Mouse (Mus musculus) intestine, embryonic 15.5 days (tissue): ENCODE measurements around the gene Slc2a10. TPM values are rescaled to one million over a fixed set of nuclear protein-coding genes. Genes with fewer than 3 reads are reported as not detected.

Experiments
- ATAC-seq: fragments of 200-750 bp; cut with Nextera tagmentation; 2 replicates; pipeline ENCODE4 v1.8.0; 2017; ENCODE audit warnings: moderate TSS enrichment, moderate library complexity
- H3K27ac ChIP-seq: fragments of 300-500 bp; sonication (generic); 2 replicates; pipeline ENCODE4 v1.5.1; 2015; ENCODE audit warnings: mild to moderate bottlenecking, inconsistent platforms
- H3K27me3 ChIP-seq: fragments of 300-500 bp; sonication (generic); replicated peaks from 2 replicates; pipeline ENCODE4 v1.6.1; 2015; ENCODE audit warnings: inconsistent platforms
- H3K36me3 ChIP-seq: fragments of 300-500 bp; sonication (generic); 2 replicates; pipeline ENCODE4 v1.6.1; 2015; ENCODE audit warnings: inconsistent platforms
- H3K4me1 ChIP-seq: fragments of 300-500 bp; sonication (generic); replicated peaks from 2 replicates; pipeline ENCODE4 v1.6.1; 2015; ENCODE audit warnings: inconsistent platforms
- H3K4me2 ChIP-seq: fragments of 300-500 bp; sonication (generic); replicated peaks from 2 replicates; pipeline ENCODE4 v1.6.1; 2015; ENCODE audit warnings: mild to moderate bottlenecking, inconsistent platforms
- H3K4me3 ChIP-seq: fragments of 300-500 bp; sonication (generic); replicated peaks from 2 replicates; pipeline ENCODE4 v1.5.1; 2015; ENCODE audit warnings: inconsistent platforms
- H3K9ac ChIP-seq: fragments of 300-500 bp; sonication (generic); 2 replicates; pipeline ENCODE4 v1.6.1; 2015; ENCODE audit warnings: inconsistent platforms
- H3K9me3 ChIP-seq: fragments of 300-500 bp; sonication (generic); 2 replicates; pipeline ENCODE4 v1.6.1; 2016; ENCODE audit warnings: inconsistent platforms
- WGBS: fragments of 180-500 bp; shearing (Covaris S2); methylation state at CpG from one replicate; pipeline ENCODE4 v1.1.7; 2015; 5-methylcytosine and 5-hydroxymethylcytosine counted together
- polyA plus RNA-seq: library from polyadenylated mRNA; unstranded; fragments of >200 nt; fragmentation: Nextera tagmentation; extraction: Ambion mirVana; gene quantifications from 2 replicates; pipeline ENCODE4 v1.2.1, GENCODE M21; 2015

Slc2a10 gene
- polyA plus RNA-seq, 1 experiment from 2014 or later, result 4.7 TPM

DNA sequence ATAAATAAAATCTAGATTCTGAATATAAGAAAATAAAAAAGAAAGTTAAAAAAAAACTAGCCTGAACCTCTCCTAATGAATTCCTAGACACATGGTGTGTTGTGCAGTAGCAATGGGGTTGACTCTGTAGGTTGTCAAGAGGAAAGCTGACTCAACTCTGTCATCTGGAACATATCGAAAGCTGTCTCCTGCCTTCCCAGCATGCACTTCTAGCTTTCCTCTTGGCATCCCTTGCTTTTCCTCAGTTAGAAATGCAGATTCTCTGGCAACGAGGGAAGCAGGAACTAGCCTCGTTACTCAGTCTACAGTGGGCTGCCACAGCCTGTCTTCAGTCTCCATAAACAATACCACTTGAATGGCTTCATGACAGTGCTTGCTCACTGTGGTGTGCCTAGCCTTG lies 17.8 kb upstream of the Slc2a10 start:
- Histone ChIP-seq H3K4me2 (no peak overlapping the region), H3K27ac (no peak overlapping the region), H3K36me3 (peaks cover 14% of the 10 kb centered on the region; the same call in 1 of the 2 replicates), H3K4me1 (0 out of 2 replicates have a peak, but pooled peaks cover 5% of the 10 kb centered on the region), H3K9me3 (no peaks in the 10 kb centered on the region), H3K4me3 (no peak overlapping the region), H3K9ac (no peak overlapping the region), H3K27me3 (no peaks in the 10 kb centered on the region)
- no peak for ATAC-seq
- WGBS, result 69% methylated on average over 3 of the region's 3 CpGs

DNA sequence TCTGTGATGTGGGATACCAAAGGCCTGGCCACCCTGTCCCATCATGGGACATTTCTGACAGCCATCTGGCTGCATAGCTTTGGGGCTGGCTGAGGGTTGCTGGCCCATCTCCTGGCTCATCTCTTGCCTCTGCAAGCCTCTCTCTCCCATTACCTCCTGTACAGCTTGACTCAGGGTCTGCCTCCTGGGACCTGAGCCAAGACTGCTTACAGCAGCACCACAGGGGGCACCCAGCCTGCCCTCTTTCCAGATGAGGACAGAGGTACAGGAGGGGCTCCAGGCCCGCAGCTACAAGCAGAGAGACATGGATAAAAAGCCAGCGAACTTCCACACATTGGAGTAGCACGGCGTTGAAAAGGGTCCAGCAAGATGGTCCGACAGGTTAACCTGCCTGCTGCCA lies 17.2 kb upstream of the Slc2a10 start:
- Histone ChIP-seq H3K4me2 (no peak overlapping the region), H3K27ac (no peak overlapping the region), H3K36me3 (peaks cover 15% of the 10 kb centered on the region; the same call in 1 of the 2 replicates), H3K4me3 (no peak overlapping the region), H3K9ac (no peak overlapping the region), H3K9me3 (no peaks in the 10 kb centered on the region), H3K4me1 (0 out of 2 replicates have a peak, but pooled peaks cover 5% of the 10 kb centered on the region), H3K27me3 (no peaks in the 10 kb centered on the region)
- ATAC-seq, result no peak
- 83% methylated on average over 5 of the region's 5 CpGs for WGBS

DNA sequence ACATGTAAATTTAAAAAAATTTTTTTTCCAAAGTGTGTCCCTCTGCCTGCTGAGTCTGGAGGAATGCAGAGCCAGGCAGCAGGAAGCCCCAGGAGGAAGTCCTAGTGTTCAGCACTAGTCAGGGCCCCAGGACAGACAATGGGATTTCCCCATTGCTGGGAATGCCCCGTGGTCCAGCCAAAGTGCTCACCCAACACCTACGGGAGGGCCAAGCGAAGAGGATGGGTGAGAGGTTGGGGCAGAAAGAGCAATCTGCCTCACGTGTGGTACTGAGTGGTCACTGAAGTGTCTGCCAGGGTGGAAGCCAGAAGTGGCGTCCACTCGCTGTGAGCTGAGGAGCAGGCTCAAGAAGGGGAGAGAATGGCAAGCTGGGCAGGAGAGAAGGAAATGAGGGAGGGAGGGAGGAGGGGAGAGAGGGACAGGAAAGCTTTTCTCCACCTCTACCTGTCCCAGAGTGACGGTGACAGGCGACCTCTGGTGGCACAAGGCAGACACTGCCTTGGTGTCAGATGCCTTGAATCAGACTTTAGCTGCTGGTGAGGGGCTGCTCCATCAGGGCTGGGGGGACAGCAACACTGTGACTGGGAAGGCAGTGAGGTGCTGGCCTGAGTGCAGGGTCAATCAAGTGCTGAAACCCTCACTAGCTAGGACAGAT lies 16.6 kb upstream of the Slc2a10 start:
- Histone ChIP-seq H3K4me2 (no peak overlapping the region), H3K4me3 (no peak overlapping the region), H3K4me1 (peaks cover 6% of the 10 kb centered on the region; the same call in 1 of the 2 replicates), H3K9me3 (no peaks in the 10 kb centered on the region), H3K27me3 (no peaks in the 10 kb centered on the region), H3K27ac (no peak overlapping the region), H3K9ac (no peak overlapping the region), H3K36me3 (peaks cover 15% of the 10 kb centered on the region; the same call in 1 of the 2 replicates)
- 27% methylated on average over 8 of the region's 8 CpGs for WGBS
- ATAC-seq, result peak; percentile 58

DNA sequence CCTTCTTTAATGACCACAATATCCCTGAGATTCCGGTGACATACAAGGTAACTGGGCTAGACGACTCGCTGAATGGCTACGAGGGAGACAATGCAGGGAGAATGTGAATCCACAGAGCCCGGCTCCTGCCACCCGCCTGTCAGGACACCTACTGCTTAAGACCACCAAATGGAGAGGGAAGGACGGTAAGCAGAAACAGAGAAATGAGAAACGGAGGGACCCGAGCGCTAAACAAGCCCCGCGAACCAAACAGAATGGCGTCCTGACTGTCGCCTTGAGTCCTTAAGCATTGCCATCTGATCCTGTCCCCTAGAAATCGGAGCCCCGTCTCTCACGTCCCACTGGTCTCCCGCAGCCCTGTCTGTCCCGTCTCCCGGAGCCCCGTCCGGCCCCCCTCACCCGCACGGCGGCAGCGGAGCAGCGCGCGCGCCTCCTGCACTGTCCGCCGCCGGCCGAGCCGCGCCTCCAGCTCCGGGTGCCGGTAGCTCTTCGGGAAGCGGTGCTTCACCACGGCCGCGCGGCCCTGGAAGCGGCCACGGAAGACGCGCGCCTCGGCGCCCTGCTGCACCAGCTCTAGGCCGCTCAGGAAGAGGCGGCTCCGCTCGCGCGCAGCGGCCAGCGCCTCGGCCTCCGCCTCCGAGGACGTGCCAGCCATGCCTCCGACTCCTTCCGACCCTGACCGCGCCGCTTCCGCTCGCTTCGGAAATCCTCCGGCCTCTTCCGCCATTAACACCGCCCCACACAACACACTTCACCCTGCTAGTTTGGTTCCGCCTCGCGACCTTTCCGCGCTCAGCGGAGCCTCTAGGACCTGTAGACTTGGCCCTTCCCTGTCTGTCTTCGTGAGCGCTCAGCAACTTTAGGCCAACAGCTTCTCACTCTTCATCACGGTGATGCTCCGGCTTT lies 10.7 kb upstream of the Slc2a10 start, which contains the start of gene Trp53rka:
TSS of gene Trp53rka (minus strand) at position 677 of the 906 bp plus-strand sequence.
- ATAC-seq, result peak; percentile 95
- peaks cover 12% of the 10 kb centered on the region; the same call in 1 of the 2 replicates for H3K4me1 ChIP-seq
- under 1% methylated on average over 81 of the region's 84 CpGs for WGBS
- peak within 1 kb of the TSS; percentile 64 for H3K27ac ChIP-seq
- peaks cover 15% of the 10 kb centered on the region; the same call in 1 of the 2 replicates for H3K36me3 ChIP-seq
- H3K4me2 ChIP-seq, result peak within 1 kb of the TSS; percentile 74
- H3K9ac ChIP-seq, result peak within 1 kb of the TSS; percentile 81
- H3K4me3 ChIP-seq, result peak within 1 kb of the TSS; percentile 82
- H3K27me3 ChIP-seq, result no peaks in the 10 kb centered on the region
- H3K9me3 ChIP-seq, result no peaks in the 10 kb centered on the region

DNA sequence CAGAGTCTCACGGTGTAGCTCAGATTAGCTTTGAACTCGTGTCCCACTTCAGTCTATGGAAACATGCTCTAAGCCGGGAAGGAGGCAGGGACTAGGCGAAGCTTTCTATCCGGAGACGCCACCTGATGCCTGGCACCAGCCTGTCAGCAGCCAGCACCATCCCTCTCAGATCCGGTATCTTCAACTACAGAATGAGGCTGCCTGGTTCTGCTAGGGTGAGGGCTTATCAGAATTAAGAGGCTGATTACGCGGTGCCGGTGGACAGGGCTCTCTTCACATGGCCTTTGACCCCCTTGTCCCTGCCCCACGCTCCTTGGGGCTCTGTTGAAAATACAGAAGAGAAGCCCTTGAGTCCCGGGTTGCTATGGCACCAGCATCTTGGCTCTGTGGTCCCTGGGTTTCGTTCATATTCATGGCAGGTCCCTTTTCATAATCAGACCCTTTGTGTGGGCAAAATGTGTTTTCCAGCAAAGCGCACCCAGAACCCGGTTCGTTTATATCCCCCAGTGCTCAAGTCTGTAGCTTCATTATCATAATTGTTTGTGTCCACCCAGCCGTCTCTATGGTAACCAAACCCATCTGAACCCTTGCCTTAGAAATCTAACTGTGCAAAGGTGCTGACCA lies 9.9 kb upstream of the Slc2a10 start:
- H3K27ac ChIP-seq, result no peak overlapping the region
- H3K4me1 ChIP-seq, result peaks cover 12% of the 10 kb centered on the region; the same call in 1 of the 2 replicates
- ATAC-seq, result peak; percentile 21
- H3K4me2 ChIP-seq, result peak overlapping the region; percentile 74
- no peaks in the 10 kb centered on the region for H3K27me3 ChIP-seq
- peak overlapping the region; percentile 82 for H3K4me3 ChIP-seq
- 24% methylated on average over 17 of the region's 17 CpGs for WGBS
- no peaks in the 10 kb centered on the region for H3K9me3 ChIP-seq
- peak overlapping the region; percentile 38; the same call in 1 of the 2 replicates for H3K9ac ChIP-seq
- peaks cover 12% of the 10 kb centered on the region; the same call in 1 of the 2 replicates for H3K36me3 ChIP-seq

DNA sequence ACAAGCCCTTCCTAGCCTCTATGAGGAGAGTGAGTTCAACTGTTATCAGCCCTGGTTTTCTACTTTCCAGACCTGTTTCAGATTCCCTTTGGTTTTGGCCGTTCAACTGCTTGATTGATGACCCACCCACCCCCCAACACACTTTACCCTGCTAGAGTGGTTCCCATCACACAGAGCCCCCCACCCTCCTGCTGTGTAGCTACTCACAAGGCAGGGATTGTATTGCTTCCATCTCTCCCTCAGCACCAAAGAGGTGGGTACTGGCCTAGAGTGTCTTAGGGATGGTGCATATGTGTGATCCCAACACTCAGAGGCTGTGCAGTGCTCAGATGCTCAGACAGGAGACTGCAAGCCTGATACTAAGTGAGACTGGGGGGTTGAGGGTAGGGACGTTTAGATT lies 9.1 kb upstream of the Slc2a10 start:
- H3K4me1 ChIP-seq, result peaks cover 11% of the 10 kb centered on the region; the same call in 1 of the 2 replicates
- no peaks in the 10 kb centered on the region for H3K27me3 ChIP-seq
- 52% methylated on average over 2 of the region's 2 CpGs for WGBS
- H3K4me3 ChIP-seq, result no peak overlapping the region
- no peak for ATAC-seq
- peaks cover 6% of the 10 kb centered on the region; the same call in 1 of the 2 replicates for H3K36me3 ChIP-seq
- H3K4me2 ChIP-seq, result no peak overlapping the region
- H3K9ac ChIP-seq, result no peak overlapping the region
- H3K9me3 ChIP-seq, result no peaks in the 10 kb centered on the region
- no peak overlapping the region for H3K27ac ChIP-seq

DNA sequence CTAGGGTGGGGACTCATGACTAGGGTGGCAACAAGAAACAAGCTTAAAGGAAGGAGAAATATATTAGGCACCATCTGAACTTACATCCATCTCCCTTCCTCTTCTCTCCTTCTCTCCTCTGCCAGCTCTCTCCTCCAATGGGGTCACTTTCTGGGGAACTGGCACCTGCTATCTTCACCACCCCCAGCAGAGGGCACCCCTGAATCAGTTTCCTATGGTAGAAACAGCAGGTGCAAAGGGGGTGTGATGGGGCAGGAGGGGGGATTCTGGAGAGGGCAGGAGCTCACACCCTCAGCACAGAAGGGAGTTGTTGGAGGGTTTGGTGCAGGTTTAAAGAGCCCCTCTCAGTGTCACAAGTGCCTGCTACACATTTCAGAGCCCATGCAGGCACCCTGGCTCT lies 7.3 kb upstream of the Slc2a10 start:
- H3K4me2 ChIP-seq, result no peak overlapping the region
- no peak overlapping the region for H3K9ac ChIP-seq
- ATAC-seq, result no peak
- H3K36me3 ChIP-seq, result no peaks in the 10 kb centered on the region
- no peaks in the 10 kb centered on the region for H3K9me3 ChIP-seq
- H3K4me1 ChIP-seq, result peaks cover 11% of the 10 kb centered on the region; the same call in 1 of the 2 replicates
- H3K27ac ChIP-seq, result no peak overlapping the region
- H3K4me3 ChIP-seq, result no peak overlapping the region
- no peaks in the 10 kb centered on the region for H3K27me3 ChIP-seq

DNA sequence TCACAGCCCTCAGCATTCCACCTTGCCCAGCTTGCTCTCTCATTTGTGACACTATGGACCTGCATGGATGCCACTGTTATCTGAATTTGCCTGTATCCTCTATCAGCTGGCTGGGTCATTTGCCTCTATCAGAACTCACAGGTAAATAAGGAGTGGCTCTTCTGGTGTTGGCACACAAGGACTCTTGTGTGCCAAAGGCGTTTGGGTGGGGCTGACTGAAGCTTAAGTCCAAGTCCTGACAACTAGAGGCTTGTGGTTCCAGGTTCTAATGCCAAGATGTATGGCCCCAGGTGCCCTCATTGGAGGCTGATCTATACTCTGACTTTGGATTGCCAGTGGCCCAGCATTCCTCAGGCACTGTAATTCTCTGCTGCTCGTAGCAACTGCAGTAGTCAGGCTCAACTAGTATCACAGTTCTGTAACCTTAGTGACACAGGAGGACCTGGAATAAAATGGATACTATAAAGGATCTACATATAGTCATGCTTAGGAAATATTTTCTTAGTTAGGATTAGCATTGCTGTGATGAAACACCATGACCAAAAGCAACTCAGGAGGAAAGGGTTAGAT lies 5.8 kb upstream of the Slc2a10 start:
- no peak overlapping the region for H3K4me2 ChIP-seq
- peaks cover 6% of the 10 kb centered on the region; the same call in 1 of the 2 replicates for H3K4me1 ChIP-seq
- WGBS, result 51% methylated on average over 2 of the region's 2 CpGs
- no peak overlapping the region for H3K4me3 ChIP-seq
- H3K36me3 ChIP-seq, result no peaks in the 10 kb centered on the region
- no peak overlapping the region for H3K27ac ChIP-seq
- H3K27me3 ChIP-seq, result no peaks in the 10 kb centered on the region
- no peak overlapping the region for H3K9ac ChIP-seq
- H3K9me3 ChIP-seq, result no peaks in the 10 kb centered on the region
- no peak for ATAC-seq

DNA sequence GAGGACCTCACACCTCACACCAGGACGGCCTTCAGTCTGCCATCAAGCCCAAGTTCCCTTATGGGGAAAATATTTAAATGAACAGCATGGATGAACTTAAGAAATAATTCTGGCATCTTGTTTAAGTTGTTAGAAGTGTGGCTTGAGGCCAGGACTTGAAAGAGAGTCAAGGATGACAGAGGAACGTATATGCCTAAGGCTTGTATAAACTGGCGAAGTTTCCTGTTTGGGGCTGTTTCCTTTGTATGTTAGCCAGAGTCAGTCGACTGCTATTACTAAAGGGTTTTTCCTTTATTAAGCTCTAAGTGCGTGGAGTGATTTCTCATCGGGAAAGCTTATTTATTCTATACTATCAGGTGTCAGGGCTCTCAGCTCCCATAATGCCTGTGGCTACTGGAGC lies 4.8 kb upstream of the Slc2a10 start:
- Histone ChIP-seq H3K4me3 (no peak overlapping the region), H3K36me3 (no peaks in the 10 kb centered on the region), H3K4me2 (no peak overlapping the region), H3K9me3 (no peaks in the 10 kb centered on the region), H3K27me3 (no peaks in the 10 kb centered on the region), H3K4me1 (peaks cover 10% of the 10 kb centered on the region; the same call in 1 of the 2 replicates), H3K27ac (no peak overlapping the region), H3K9ac (no peak overlapping the region)
- 45% methylated on average over 6 of the region's 6 CpGs for WGBS
- no peak for ATAC-seq

DNA sequence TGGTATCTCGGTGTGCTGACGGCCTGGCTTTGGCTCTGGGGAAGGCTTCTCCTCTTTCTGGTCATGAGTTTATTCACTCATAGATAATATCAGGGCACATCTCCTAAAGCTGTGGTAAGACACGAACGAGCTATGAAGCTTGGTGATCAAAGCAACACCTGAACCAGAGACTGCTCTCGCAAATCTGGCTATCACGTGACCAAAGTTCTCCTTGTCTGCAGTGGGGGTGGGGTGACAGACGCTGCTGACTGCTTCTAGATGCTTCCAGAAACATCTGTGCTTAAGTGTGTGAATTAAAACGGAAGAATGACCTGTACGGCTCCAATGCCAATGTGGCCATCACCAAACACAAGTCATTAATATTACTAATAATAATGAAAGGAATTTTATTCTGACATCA lies 6.1 kb downstream of the Slc2a10 start:
- H3K36me3 ChIP-seq, result no peaks in the 10 kb centered on the region
- no peaks in the 10 kb centered on the region for H3K27me3 ChIP-seq
- 59% methylated on average over 9 of the region's 9 CpGs for WGBS
- H3K4me3 ChIP-seq, result no peak overlapping the region
- no peaks in the 10 kb centered on the region for H3K9me3 ChIP-seq
- no peak for ATAC-seq
- no peak overlapping the region for H3K27ac ChIP-seq
- no peak overlapping the region for H3K4me2 ChIP-seq
- H3K4me1 ChIP-seq, result peaks cover 6% of the 10 kb centered on the region
- H3K9ac ChIP-seq, result no peak overlapping the region

DNA sequence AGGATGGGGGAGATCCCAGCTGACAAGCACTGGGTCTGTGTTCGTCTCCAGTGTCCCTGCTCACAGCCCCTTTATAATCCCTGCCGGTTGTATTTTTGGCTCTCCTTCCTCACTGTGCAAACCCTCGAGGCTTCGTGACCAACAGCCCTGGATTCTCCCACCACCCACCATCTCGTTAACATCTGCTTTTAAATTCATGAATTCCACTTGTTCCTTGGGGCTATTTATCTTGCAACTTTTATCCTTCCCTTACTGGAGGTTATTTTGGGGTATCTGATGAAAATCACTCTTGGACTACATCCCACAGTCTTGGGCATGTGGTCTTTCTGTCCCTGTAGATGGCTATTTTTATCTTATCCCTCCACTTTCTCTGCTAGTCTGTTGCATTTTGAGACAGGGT lies 6.9 kb downstream of the Slc2a10 start:
- no peak overlapping the region for H3K4me3 ChIP-seq
- H3K4me1 ChIP-seq, result peaks cover 6% of the 10 kb centered on the region
- H3K9ac ChIP-seq, result no peak overlapping the region
- H3K27me3 ChIP-seq, result no peaks in the 10 kb centered on the region
- no peaks in the 10 kb centered on the region for H3K36me3 ChIP-seq
- H3K4me2 ChIP-seq, result no peak overlapping the region
- no peak overlapping the region for H3K27ac ChIP-seq
- no peak for ATAC-seq
- no peaks in the 10 kb centered on the region for H3K9me3 ChIP-seq
- WGBS, result 61% methylated on average over 5 of the region's 5 CpGs
